Mouse (Mus musculus) ES-Bruce4 (cell line): ENCODE measurements around the gene Stxbp3. TPM values are rescaled to one million over a fixed set of nuclear protein-coding genes. Genes with fewer than 3 reads are reported as not detected.
"Not testable (repeated sequence)": the region's sequence is repeated elsewhere in the genome, so short reads cannot be mapped to it uniquely, and the experiment has no call there.

ENCODE experiments used
- H3K27ac ChIP-seq: 2 replicates; pipeline ENCODE4 v1.5.1; 2012; ENCODE audit warnings: low read length, inconsistent platforms; ENCODE audit not compliant: insufficient read depth
- H3K27me3 ChIP-seq: 2 replicates; pipeline ENCODE4 v1.6.1; 2012; ENCODE audit warnings: mild to moderate bottlenecking, low read length, inconsistent platforms; ENCODE audit not compliant: control insufficient read depth, poor library complexity, insufficient read depth, severe bottlenecking
- H3K36me3 ChIP-seq: 2 replicates; pipeline ENCODE4 v1.6.1; 2012; ENCODE audit warnings: inconsistent platforms, mild to moderate bottlenecking, low read length, moderate library complexity; ENCODE audit not compliant: control insufficient read depth, poor library complexity, insufficient read depth, severe bottlenecking
- H3K4me1 ChIP-seq: one replicate; pipeline ENCODE4 v1.8.1; 2011; ENCODE audit warnings: low read length; ENCODE audit not compliant: control insufficient read depth, insufficient read depth
- H3K4me3 ChIP-seq: 2 replicates; pipeline ENCODE4 v1.5.1; 2011; ENCODE audit warnings: low read depth, mild to moderate bottlenecking, low read length
- H3K9ac ChIP-seq: 2 replicates; pipeline ENCODE4 v1.6.1; 2012; ENCODE audit warnings: low read depth, mild to moderate bottlenecking, inconsistent platforms; ENCODE audit not compliant: poor library complexity, severe bottlenecking
- H3K9me3 ChIP-seq: replicated peaks from 2 replicates; pipeline ENCODE4 v1.6.1; 2012; ENCODE audit warnings: mild to moderate bottlenecking, low read length, inconsistent platforms; ENCODE audit not compliant: control insufficient read depth, poor library complexity, insufficient read depth, severe bottlenecking
- CTCF ChIP-seq: IDR thresholded peaks from one replicate; pipeline ENCODE4 v1.8.1; 2011; ENCODE audit warnings: low read depth, low read length
- EP300 ChIP-seq: IDR thresholded peaks from 2 replicates; pipeline ENCODE4 v1.6.1; 2011; ENCODE audit warnings: low read depth, low read length; ENCODE audit not compliant: insufficient read depth
- POLR2A ChIP-seq: IDR thresholded peaks from one replicate; pipeline ENCODE4 v1.8.1; 2011; ENCODE audit warnings: low read length; ENCODE audit not compliant: insufficient read depth
- polyA plus RNA-seq: library from polyadenylated mRNA; stranded (reverse); fragments of >200 nt; gene quantifications from 2 replicates; pipeline ENCODE4 v1.2.4, GENCODE M21; 2011; ENCODE audit warnings: low read depth; ENCODE audit not compliant: missing spikeins, insufficient read depth, insufficient read length

The Stxbp3 gene
- polyA plus RNA-seq, 1 experiment, result 25.9 TPM

- TF ChIP-seq EP300, result no peak
- no peak for TF ChIP-seq POLR2A
- no peaks in the 10 kb centered on the region for H3K4me1 ChIP-seq
- no peak overlapping the region for H3K4me3 ChIP-seq
- H3K9ac ChIP-seq, result no peak overlapping the region
- H3K9me3 ChIP-seq, result no peaks in the 10 kb centered on the region
- H3K27ac ChIP-seq, result no peak overlapping the region
- H3K27me3 ChIP-seq, result no peaks in the 10 kb centered on the region; the same call in 1 of the 2 replicates
- no peaks in the 10 kb centered on the region for H3K36me3 ChIP-seq
Observed at GRCm38 (mm10) chr3:108870631-108871030, 30.3 kb upstream of the Stxbp3 start.

DNA sequence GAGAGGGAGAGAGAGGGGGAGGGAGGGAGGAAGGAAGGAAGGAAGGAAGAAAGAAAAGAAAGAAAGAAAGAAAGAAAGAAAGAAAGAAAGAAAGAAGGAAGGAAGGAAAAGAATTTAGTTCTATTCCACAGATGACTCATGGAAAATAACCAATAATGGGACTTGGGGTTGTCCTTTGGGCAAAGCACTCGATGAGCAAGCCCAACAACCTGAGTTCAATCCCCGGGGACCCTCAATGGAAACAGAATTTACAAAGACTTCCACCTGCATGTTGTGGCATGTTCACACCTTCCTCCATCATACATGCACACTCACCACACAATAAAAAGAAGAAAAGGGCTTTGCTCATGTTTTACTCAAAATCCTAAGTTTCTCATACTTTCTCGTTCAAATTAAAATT, 27.1 kb upstream of the Stxbp3 start:
- Histone ChIP-seq H3K4me3 (no peak overlapping the region), H3K36me3 (no peaks in the 10 kb centered on the region), H3K9ac (no peak overlapping the region), H3K4me1 (no peaks in the 10 kb centered on the region), H3K27me3 (no peaks in the 10 kb centered on the region), H3K9me3 (no peaks in the 10 kb centered on the region), H3K27ac (no peak overlapping the region)
- TF ChIP-seq EP300, result no peak

DNA sequence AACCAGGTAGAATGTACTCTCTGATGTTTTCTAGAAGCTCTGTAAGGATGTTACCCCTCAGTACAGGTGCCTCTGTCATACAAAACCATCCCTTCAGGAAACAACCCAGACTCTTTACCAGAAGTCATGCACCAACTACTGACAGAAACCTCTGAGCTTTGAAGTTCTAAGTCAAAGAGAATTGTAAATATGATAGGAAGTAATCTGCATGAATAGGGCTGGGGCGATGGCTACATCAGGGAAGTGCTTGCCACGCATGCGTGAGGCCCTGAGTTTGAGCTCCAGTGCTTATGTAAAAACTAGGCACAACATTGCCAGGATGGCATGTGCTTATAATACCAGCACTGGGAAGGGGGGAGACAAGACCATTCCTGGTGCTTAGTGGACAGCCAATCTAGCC, 25.4 kb upstream of the Stxbp3 start:
- no peaks in the 10 kb centered on the region for H3K9me3 ChIP-seq
- H3K4me3 ChIP-seq, result no peak overlapping the region
- no peaks in the 10 kb centered on the region for H3K36me3 ChIP-seq
- no peak overlapping the region for H3K9ac ChIP-seq
- H3K27ac ChIP-seq, result no peak overlapping the region
- TF ChIP-seq POLR2A (no peak), CTCF (no peak), EP300 (no peak)
- no peaks in the 10 kb centered on the region for H3K4me1 ChIP-seq
- H3K27me3 ChIP-seq, result no peaks in the 10 kb centered on the region

- TF ChIP-seq EP300 (no peak), CTCF (no peak), POLR2A (no peak)
- no peaks in the 10 kb centered on the region for H3K9me3 ChIP-seq
- H3K4me1 ChIP-seq, result no peaks in the 10 kb centered on the region
- H3K27me3 ChIP-seq, result no peaks in the 10 kb centered on the region
- no peak overlapping the region for H3K9ac ChIP-seq
- H3K27ac ChIP-seq, result no peak overlapping the region
- H3K4me3 ChIP-seq, result no peak overlapping the region
- no peaks in the 10 kb centered on the region for H3K36me3 ChIP-seq
Observed at GRCm38 (mm10) chr3:108865129-108865528, 24.8 kb upstream of the Stxbp3 start.

- H3K9me3 ChIP-seq, result no peaks in the 10 kb centered on the region
- no peaks in the 10 kb centered on the region for H3K27me3 ChIP-seq
- TF ChIP-seq POLR2A, result no peak
- TF ChIP-seq EP300, result no peak
- TF ChIP-seq CTCF, result no peak
- no peak overlapping the region for H3K4me3 ChIP-seq
- H3K9ac ChIP-seq, result no peak overlapping the region
- peaks cover 2% of the 10 kb centered on the region for H3K4me1 ChIP-seq
- H3K36me3 ChIP-seq, result no peaks in the 10 kb centered on the region
- H3K27ac ChIP-seq, result no peak overlapping the region
Observed at GRCm38 (mm10) chr3:108863091-108863490, 22.8 kb upstream of the Stxbp3 start.

DNA sequence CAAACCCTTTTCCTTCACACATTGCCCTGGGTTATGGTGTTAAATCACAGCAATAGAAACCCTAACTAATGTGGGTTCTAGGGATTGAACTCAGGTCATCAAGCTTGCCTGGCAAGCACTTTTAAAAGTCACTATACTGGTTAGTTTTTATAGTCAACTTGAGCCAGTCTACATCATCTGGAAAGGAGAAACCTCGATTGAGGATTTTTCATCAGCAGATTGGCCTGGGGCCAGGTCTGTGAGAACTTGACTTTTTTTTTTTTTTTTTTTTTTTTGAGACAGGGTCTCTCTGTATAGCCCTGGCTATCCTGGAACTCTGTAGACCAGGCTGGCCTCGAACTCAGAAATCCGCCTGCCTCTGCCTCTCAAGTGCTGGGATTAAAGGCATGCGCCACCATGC, 22.0 kb upstream of the Stxbp3 start:
- H3K36me3 ChIP-seq, H3K27ac ChIP-seq, H3K9me3 ChIP-seq, H3K4me3 ChIP-seq, H3K27me3 ChIP-seq, H3K4me1 ChIP-seq, H3K9ac ChIP-seq: not testable (repeated sequence)

- Histone ChIP-seq H3K36me3 (no peaks in the 10 kb centered on the region), H3K9me3 (no peaks in the 10 kb centered on the region), H3K27ac (no peak overlapping the region), H3K27me3 (no peaks in the 10 kb centered on the region), H3K9ac (no peak overlapping the region), H3K4me3 (no peak overlapping the region), H3K4me1 (peaks cover 4% of the 10 kb centered on the region)
- TF ChIP-seq POLR2A, result no peak
- no peak for TF ChIP-seq CTCF
- TF ChIP-seq EP300, result no peak
Observed at GRCm38 (mm10) chr3:108860786-108861185, 20.5 kb upstream of the Stxbp3 start.
